Mouse (Mus musculus) heart, postnatal 0 days (tissue): ENCODE data around the gene Mrpl36.

ENCODE experiments used
- CTCF ChIP-seq: IDR thresholded peaks from 2 replicates; pipeline ENCODE4 v1.5.1; 2016; ENCODE audit warnings: antibody characterized with exemption, control low read depth, low read depth
- EP300 ChIP-seq: IDR thresholded peaks from 2 replicates; pipeline ENCODE4 v1.6.1; 2016; ENCODE audit warnings: antibody characterized with exemption, low read depth

DNA sequence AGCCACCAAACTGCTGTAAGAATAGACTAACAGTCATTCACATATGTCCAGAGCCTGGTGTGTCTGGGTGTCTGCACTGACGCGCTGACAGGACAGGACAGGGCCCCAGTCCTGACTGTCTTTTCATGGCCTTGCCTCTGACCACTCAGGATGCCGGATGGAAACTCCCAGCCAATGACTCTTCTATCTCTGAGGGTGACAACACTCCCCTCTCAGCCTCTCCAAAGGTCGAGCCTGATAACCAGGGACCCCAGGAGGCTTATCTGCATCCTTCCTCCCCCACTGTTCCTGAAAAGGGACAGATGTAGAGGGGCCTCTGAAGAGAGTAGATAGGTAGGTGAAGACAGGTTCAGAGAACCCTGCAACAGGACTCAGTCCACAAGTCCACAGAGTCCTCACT, 29.6 kb upstream of the Mrpl36 start:
- TF ChIP-seq CTCF = no peak
- TF ChIP-seq EP300 = peak; percentile 84; the same call in 1 of the 2 replicates
